Mouse (Mus musculus) liver, embryonic 14.5 days (tissue): ENCODE measurements around the gene Gemin6.

Experiments
- CTCF ChIP-seq: IDR thresholded peaks from 2 replicates; pipeline ENCODE4 v1.5.1; 2016; ENCODE audit warnings: antibody characterized with exemption, low read depth, control low read depth
- EP300 ChIP-seq: IDR thresholded peaks from 2 replicates; pipeline ENCODE4 v1.6.1; 2016; ENCODE audit warnings: antibody characterized with exemption, low read depth

DNA sequence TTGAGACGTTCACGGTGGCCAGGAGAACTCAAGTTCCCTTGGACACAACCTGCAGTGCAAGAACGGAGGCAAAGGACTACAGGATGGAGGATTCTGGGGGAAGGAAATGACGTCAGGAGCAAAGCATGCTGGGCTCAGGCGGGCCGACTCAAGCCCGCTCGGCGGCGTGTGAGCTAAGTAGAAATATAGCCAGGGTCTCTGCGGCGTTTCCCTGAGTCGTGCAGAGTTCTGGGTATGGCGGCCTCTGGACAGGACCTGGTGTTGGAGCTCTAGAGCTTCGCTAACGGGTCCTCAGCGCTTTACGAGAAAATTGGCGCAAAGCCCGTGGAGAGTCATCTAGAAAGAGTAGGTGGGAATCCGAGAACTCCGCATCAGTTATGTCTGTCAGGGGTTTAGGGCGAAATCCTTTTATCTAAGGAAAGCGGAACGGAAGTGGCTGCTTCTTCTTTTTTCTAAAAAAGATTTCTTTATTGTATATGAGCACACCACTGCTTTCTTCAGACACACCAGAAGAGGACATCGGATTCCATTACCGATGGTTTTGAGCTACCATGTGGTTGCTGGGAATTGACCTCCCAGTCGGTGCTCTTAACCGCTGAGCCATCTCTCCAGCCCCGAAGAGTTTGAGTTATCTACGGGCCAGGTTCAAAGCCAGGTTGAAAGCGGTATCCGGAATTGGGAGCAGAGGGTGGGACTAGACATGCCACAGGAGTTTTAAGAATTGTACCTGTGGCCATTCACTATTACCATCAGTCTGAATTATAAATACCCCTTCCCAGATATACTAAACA is at the start of gene Gemin6:
- TF ChIP-seq CTCF (peak; percentile 15; the same call in 1 of the 2 replicates), EP300 (no peak)
